Mouse (Mus musculus) liver, adult 2 months (tissue): ENCODE measurements at regions not wholly inside any gene's neighbourhood (a gene's known extent, or its start where the extent isn't known, plus 50 kb on each side); places are given as distances from the start of the nearest gene placed in this dataset.
A peak's percentile ranks its signal among the peaks of the same experiment; 100 is the strongest.

Source experiments
- DNase-seq: peaks from one replicate; pipeline ENCODE4 v3.0.0-alpha.2; 2011; ENCODE audit warnings: low read depth, low spot score; ENCODE audit errors: extremely low read depth
- H3K27ac ChIP-seq: fragments of 200-500 bp; replicated peaks from 2 replicates; pipeline ENCODE4 v1.5.1; 2012; ENCODE audit warnings: low read depth, mild to moderate bottlenecking, control low read depth, inconsistent platforms, low read length; ENCODE audit not compliant: insufficient read depth
- H3K27me3 ChIP-seq: fragments of 200-500 bp; 2 replicates; pipeline ENCODE4 v1.6.1; 2012; ENCODE audit warnings: mild to moderate bottlenecking, moderate library complexity, low read length, inconsistent platforms; ENCODE audit not compliant: control insufficient read depth, insufficient read depth
- H3K36me3 ChIP-seq: fragments of 200-500 bp; 2 replicates; pipeline ENCODE4 v1.6.1; 2012; ENCODE audit warnings: low read length, inconsistent platforms; ENCODE audit not compliant: control insufficient read depth, insufficient read depth
- H3K4me1 ChIP-seq: fragments of 200-500 bp; 2 replicates; pipeline ENCODE4 v1.6.1; 2011; ENCODE audit warnings: low read length; ENCODE audit not compliant: control insufficient read depth, insufficient read depth
- H3K4me3 ChIP-seq: fragments of 200-500 bp; 2 replicates; pipeline ENCODE4 v1.5.1; 2011; ENCODE audit warnings: low read depth, mild to moderate bottlenecking, control low read depth, low read length, moderate library complexity; ENCODE audit not compliant: insufficient read depth
- H3K79me2 ChIP-seq: fragments of 200-500 bp; 2 replicates; pipeline ENCODE4 v1.6.1; 2012; ENCODE audit warnings: inconsistent platforms, mild to moderate bottlenecking, low read length, moderate library complexity; ENCODE audit not compliant: control insufficient read depth, insufficient read depth
- H3K9ac ChIP-seq: fragments of 200-500 bp; 2 replicates; pipeline ENCODE4 v1.6.1; 2012; ENCODE audit warnings: low read depth, mild to moderate bottlenecking, control low read depth, inconsistent platforms, low read length
- CTCF ChIP-seq: fragments of 200-500 bp; IDR thresholded peaks from 2 replicates; pipeline ENCODE4 v1.5.1; 2011; ENCODE audit warnings: low read depth, low read length, control low read depth
- POLR2A ChIP-seq: fragments of 200-500 bp; IDR thresholded peaks from 2 replicates; pipeline ENCODE4 v1.6.1; 2011; ENCODE audit warnings: low read length, control low read depth; ENCODE audit not compliant: insufficient read depth; ENCODE audit errors: extremely low read depth
- WGBS: fragments of 180-500 bp; shearing (Covaris S2); methylation state at CpG from one replicate; pipeline ENCODE4 v1.1.7; 2018; 5-methylcytosine and 5-hydroxymethylcytosine counted together

- no peaks in the 10 kb centered on the region for H3K36me3 ChIP-seq
- H3K79me2 ChIP-seq: no peaks in the 10 kb centered on the region
- H3K9ac ChIP-seq: no peak overlapping the region
- peak; percentile 3 for DNase-seq
- TF ChIP-seq POLR2A (no peak), CTCF (no peak)
- 40% methylated on average over 6 of the region's 6 CpGs for WGBS
- no peaks in the 10 kb centered on the region for H3K4me1 ChIP-seq
- H3K4me3 ChIP-seq: no peak overlapping the region
- H3K27ac ChIP-seq: no peak overlapping the region
- H3K27me3 ChIP-seq: peaks cover 6% of the 10 kb centered on the region; the same call in 1 of the 2 replicates
Observed at GRCm38 (mm10) chr13:47347835-47348234, 225.4 kb downstream of the Rnf144b start.

- H3K4me3 ChIP-seq: no peak overlapping the region
- no peak overlapping the region for H3K27ac ChIP-seq
- no peak overlapping the region for H3K9ac ChIP-seq
- H3K79me2 ChIP-seq: no peaks in the 10 kb centered on the region
- H3K4me1 ChIP-seq: no peaks in the 10 kb centered on the region
- H3K27me3 ChIP-seq: peaks cover 6% of the 10 kb centered on the region; the same call in 1 of the 2 replicates
- 41% methylated on average over 17 of the region's 17 CpGs for WGBS
- TF ChIP-seq CTCF (peak; percentile 60), POLR2A (no peak)
- H3K36me3 ChIP-seq: no peaks in the 10 kb centered on the region
- peak; percentile 6 for DNase-seq
Observed at GRCm38 (mm10) chr13:47348517-47349145, 226.2 kb downstream of the Rnf144b start.

GRCm38 (mm10) chr13:47354446-47354845 lies 232.0 kb downstream of the Rnf144b start:
- Histone ChIP-seq H3K4me1 (no peaks in the 10 kb centered on the region), H3K4me3 (no peak overlapping the region), H3K27ac (no peak overlapping the region), H3K36me3 (no peaks in the 10 kb centered on the region), H3K9ac (no peak overlapping the region), H3K79me2 (no peaks in the 10 kb centered on the region), H3K27me3 (peaks cover 3% of the 10 kb centered on the region; the same call in 1 of the 2 replicates)
- WGBS: 86% methylated on average over 12 of the region's 12 CpGs
- no peak for DNase-seq
- no peak for TF ChIP-seq POLR2A
- no peak for TF ChIP-seq CTCF

- H3K79me2 ChIP-seq: no peaks in the 10 kb centered on the region
- no peak overlapping the region for H3K4me3 ChIP-seq
- no peaks in the 10 kb centered on the region for H3K36me3 ChIP-seq
- WGBS: 53% methylated on average over 5 of the region's 5 CpGs
- H3K27me3 ChIP-seq: peaks cover 3% of the 10 kb centered on the region; the same call in 1 of the 2 replicates
- no peak for TF ChIP-seq CTCF
- no peak for TF ChIP-seq POLR2A
- H3K4me1 ChIP-seq: no peaks in the 10 kb centered on the region
- no peak overlapping the region for H3K27ac ChIP-seq
- no peak overlapping the region for H3K9ac ChIP-seq
- no peak for DNase-seq
Observed at GRCm38 (mm10) chr13:47355169-47355568, 232.7 kb downstream of the Rnf144b start.

- no peaks in the 10 kb centered on the region for H3K36me3 ChIP-seq
- H3K27ac ChIP-seq: no peak overlapping the region
- no peak for DNase-seq
- 77% methylated on average over 9 of the region's 9 CpGs for WGBS
- TF ChIP-seq CTCF (no peak), POLR2A (no peak)
- no peak overlapping the region for H3K9ac ChIP-seq
- no peak overlapping the region for H3K4me3 ChIP-seq
- H3K4me1 ChIP-seq: no peaks in the 10 kb centered on the region
- H3K27me3 ChIP-seq: no peaks in the 10 kb centered on the region
- H3K79me2 ChIP-seq: no peaks in the 10 kb centered on the region
Observed at GRCm38 (mm10) chr13:47358986-47359385, 236.5 kb downstream of the Rnf144b start.

- Histone ChIP-seq H3K27ac (no peak overlapping the region), H3K9ac (no peak overlapping the region), H3K27me3 (no peaks in the 10 kb centered on the region), H3K36me3 (no peaks in the 10 kb centered on the region), H3K4me1 (no peaks in the 10 kb centered on the region), H3K4me3 (no peak overlapping the region), H3K79me2 (no peaks in the 10 kb centered on the region)
- TF ChIP-seq POLR2A: no peak
- no peak for TF ChIP-seq CTCF
- 77% methylated on average over 7 of the region's 7 CpGs for WGBS
- DNase-seq: no peak
Observed at GRCm38 (mm10) chr13:47365776-47366175, 243.3 kb downstream of the Rnf144b start.
